Mouse (Mus musculus) MN1 (cell line): Measurements from ENCODE around the gene Ghr.

Experiments
- DNase-seq: peaks from one replicate; pipeline ENCODE4 v3.0.0-alpha.2; 2016; ENCODE audit warnings: low spot score

The Ghr gene

DNA sequence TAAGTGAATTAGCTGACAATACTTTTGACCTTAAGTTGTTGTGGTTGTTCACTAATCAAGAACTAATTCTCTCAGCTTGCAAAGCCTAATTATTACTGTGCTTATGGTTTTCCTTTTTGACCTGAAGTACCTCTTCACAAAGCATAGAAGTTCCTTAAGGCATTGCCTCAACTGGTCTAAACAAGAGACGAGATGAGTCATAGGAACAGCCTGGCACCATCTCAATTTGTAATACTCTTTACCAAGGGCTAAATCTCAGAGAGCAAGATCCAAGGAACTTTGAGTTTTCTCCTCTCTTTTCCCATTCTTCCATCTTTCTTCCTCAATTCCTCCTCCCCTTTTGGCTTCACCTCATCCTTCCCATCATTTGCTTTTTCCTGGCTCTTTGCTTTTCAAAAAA, 69.3 kb downstream of the Ghr start:
- DNase-seq: no peak

GRCm38 (mm10) chr15:3512380-3512779, 70.9 kb downstream of the Ghr start:
- no peak for DNase-seq

DNA sequence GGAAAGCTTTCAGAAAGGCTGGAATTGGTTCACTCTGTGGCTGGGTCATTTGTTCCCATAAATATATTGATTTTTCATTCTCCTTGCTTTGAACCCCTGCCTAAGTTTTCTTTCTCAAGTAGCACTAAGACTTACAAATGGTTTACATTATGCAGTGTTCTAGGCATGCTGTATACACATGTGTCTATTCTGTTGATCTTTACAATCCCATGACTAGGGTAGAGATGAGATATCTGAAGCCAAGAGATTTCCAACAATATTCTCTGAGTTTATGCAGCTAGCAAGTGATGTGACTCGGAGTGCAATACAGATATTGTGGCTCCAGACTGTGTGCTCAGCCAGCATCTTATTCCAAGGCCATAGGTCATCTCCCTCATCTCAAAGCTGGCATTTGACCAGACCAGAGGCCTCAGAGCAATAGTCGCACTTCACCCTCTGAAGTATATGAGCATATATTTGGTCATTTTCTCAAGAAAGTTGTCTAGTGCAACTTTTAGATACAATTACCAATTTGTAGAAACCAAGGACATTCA, 71.6 kb downstream of the Ghr start:
- DNase-seq: no peak

- no peak for DNase-seq
These were observed 74.2 kb downstream of the Ghr start for GRCm38 (mm10) chr15:3509089-3509488.

GRCm38 (mm10) chr15:3507329-3507728, 76.0 kb downstream of the Ghr start:
- no peak for DNase-seq

DNA sequence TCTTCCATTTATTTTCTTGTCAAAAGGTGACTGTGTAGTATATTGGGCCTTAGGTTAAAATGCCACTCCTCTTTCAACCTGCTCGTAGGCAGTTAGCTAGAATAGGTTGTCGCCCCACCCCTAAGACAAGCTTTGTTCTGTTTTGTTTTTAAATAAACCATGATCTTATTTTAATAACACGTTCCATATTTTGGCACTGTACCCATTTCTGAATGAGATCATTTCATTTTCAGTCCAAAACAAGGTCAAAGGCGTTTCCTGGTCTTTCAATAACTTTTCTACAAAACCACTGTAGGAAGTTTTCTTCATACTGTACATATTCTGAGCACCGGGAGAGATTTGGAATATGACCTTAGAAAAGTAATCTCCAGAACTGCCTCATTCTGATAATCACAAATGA, 78.6 kb downstream of the Ghr start:
- DNase-seq: no peak

GRCm38 (mm10) chr15:3501683-3502082, 81.6 kb downstream of the Ghr start:
- DNase-seq: no peak

- no peak for DNase-seq
These were observed 84.3 kb downstream of the Ghr start for GRCm38 (mm10) chr15:3499020-3499419.

DNA sequence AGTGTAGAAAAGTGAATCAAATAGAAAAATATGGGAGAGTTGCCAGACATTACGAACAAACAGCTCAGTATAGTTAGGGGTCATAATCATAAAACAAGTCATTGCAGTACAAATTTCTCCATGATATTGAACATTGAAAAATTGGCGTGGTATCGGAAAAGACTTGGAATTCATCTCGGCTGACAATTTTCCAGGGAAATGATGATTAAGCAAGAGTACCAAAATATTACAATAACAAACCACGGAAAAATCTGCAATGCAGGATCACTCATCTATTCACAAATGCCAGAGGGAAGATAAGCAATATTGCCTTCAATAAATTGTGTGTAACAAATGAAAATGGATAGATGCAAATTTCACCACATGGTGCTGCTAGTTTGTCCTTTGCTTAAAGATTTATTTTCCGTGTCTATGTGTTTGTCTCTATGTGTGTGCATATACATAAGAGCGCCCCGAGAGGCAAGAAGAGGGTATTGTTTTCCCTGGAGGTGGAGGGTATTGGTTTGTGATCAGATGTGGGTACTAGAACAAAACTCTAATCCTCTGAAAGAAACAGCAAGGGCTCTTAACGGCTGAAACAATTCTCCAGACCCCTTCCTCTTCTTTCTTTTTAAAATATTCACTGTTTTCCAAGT, 85.2 kb downstream of the Ghr start:
- DNase-seq: no peak

DNA sequence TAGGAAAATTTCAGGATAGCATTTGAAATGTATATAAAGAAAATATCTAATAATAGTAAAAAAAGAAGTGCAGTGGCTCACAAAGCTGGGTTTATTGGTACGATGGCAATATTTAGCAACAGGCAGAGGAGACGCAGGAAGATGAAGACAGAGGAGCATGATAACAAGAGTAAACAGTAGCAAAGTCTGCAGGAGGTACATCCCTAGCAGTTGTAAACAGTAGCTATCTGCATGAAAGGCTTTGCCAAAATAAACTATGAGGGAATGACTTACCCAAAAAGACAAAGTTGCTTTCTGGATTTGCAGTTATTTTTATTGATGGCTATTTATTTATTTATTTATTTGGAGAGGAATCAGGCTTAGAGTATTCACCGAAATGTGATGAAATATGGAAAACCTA, 92.4 kb downstream of the Ghr start:
- DNase-seq: no peak

DNA sequence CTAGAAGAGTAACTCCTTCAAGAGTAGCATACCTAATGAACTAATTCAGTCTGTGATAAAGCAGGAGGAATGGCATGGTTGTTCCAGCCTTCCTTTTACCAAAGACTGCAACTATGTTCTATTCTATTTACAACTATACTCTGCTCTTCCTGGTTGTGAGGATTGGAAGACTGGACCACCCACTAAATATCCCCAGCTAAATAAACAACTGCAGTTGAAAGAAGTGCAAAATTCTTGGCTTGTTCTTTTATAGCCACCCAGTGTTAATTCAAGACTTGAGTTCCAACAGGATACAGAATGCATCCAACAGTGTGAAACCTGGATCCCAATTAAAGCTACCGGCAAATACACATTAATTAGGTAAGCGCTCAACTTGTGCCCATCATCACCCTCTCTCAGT, 93.3 kb downstream of the Ghr start:
- no peak for DNase-seq

- DNase-seq: no peak
These were observed 94.1 kb downstream of the Ghr start for GRCm38 (mm10) chr15:3489180-3489579.

- DNase-seq: no peak
These were observed 94.7 kb downstream of the Ghr start for GRCm38 (mm10) chr15:3488601-3489000.

DNA sequence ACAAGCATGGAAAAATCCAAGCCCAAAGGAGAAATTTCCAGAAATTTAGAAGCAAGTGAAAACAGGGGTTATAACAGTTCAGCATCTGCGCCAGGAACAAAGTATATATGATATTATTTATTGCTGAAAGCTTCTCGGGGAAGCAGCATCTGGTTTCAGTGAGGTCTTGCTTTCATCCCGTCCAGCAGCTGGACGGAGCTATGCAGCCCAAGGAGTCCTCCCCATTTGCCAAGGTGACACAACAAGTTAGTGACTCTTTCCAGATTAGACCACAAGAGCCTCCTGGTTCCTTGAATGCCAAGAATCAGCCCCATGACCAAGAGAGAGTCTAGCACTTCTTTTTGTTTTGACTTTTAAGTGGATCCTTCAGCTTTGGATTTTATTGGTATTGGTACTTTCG, 96.6 kb downstream of the Ghr start:
- no peak for DNase-seq

DNA sequence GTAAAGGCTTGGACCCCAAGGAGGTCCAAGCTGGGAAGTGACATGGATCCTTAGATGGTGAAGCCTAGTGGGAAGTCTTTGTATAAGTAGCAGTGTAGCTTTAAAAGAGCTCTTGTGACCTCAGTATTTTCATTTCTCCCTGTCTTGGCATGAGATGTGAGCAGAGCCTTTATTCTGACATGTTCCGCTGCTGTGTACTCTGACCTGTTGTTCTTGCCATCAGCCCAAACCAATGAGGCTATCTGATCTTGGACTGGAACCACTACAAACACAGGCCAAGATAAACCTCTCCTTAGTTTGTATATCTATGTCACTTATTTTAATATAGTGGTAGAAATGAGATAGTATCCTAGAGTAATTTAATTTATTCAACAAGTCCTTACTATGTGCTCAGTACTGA, 97.9 kb downstream of the Ghr start:
- no peak for DNase-seq

GRCm38 (mm10) chr15:3483451-3483850, 99.8 kb downstream of the Ghr start:
- no peak for DNase-seq

GRCm38 (mm10) chr15:3469230-3469629, 114.1 kb downstream of the Ghr start:
- no peak for DNase-seq

DNA sequence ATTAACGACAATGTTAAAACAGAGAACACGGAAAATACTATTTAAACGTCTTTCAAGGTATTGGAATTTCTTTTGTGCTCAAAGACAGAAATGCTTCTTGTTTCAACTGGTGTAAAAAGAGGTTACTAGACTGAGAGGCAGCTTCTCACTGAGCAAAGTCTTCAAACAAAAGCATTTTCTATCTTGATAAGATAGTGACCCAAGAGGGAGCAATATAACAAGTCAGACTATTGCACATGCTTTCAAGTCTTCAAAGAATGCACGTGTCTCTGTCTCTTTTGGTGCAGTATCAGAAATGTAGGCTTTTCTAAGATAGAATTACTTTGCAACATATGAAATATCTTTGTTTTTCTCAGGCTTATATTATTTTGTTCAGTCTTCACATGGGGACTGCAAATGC, 116.7 kb downstream of the Ghr start:
- DNase-seq: no peak

DNA sequence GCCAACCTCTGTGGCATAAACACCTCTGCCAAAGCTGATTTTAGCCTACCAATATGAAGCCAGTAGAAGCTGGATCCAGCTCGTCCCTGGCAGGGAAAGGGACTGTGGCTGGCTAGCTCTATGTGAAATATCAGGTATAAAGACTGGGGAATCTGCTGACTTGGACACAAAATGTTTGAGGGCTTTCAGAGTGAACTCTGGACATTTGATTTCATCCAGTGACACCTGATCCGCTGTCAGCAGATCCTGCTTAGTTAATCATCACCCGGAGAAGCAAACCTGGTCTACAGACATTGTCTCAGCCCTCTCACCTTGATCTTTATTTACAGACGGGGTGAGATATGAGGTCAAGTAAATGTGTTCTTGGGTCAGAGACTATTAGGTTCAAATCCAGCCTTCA, 118.5 kb downstream of the Ghr start:
- no peak for DNase-seq

DNA sequence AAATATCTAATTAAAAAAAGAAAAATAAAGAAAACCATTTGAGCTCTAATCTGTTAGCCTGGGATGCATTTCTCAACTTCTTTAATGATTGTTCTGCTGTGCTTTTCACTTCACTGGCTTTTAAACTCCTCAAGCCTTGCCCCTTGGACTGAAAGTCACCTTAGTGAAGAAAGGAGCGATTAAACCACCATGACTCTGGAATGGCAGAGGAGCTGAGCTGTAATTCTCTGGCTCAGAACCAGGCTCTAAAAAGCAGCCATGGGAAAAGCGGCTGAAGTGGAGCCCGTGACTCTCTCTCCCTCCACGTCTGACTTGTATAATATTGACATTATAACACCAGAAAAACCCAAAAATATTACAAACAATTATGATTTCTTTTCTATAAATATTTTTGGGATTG, 126.7 kb downstream of the Ghr start:
- no peak for DNase-seq

GRCm38 (mm10) chr15:3455572-3455971, 127.7 kb downstream of the Ghr start:
- no peak for DNase-seq

GRCm38 (mm10) chr15:3452080-3452752, 131.1 kb downstream of the Ghr start:
- DNase-seq: no peak

- DNase-seq: no peak
These were observed 133.7 kb downstream of the Ghr start for GRCm38 (mm10) chr15:3449564-3449963.
